Mouse (Mus musculus) G1E (cell line): ENCODE measurements around the gene Dhx8. TPM values are rescaled to one million over a fixed set of nuclear protein-coding genes. Genes with fewer than 3 reads are reported as not detected.

Experiments used
- ATAC-seq: 2 replicates; pipeline ENCODE4 v1.8.0; 2016; ENCODE audit warnings: mild to moderate bottlenecking; ENCODE audit not compliant: insufficient number of reproducible peaks, poor library complexity, low FRiP score, severe bottlenecking; ENCODE audit errors: extremely low read depth
- DNase-seq: peaks from one replicate; pipeline ENCODE4 v3.0.0; 2012; ENCODE audit warnings: low spot score
- H3K27me3 ChIP-seq: 2 replicates; pipeline ENCODE4 v1.6.1; 2012; ENCODE audit warnings: mild to moderate bottlenecking, low read length, inconsistent platforms; ENCODE audit not compliant: insufficient read depth
- H3K36me3 ChIP-seq: replicated peaks from 2 replicates; pipeline ENCODE3; 2012; ENCODE audit warnings: mild to moderate bottlenecking, inconsistent platforms
- H3K4me1 ChIP-seq: 2 replicates; pipeline ENCODE4 v1.6.1; 2012; ENCODE audit warnings: low read depth, low read length, inconsistent platforms, mixed read lengths; ENCODE audit not compliant: insufficient read depth
- H3K4me3 ChIP-seq: 2 replicates; pipeline ENCODE4 v1.5.1; 2012; ENCODE audit warnings: low read depth, mild to moderate bottlenecking, inconsistent platforms, low read length, moderate library complexity, mixed read lengths
- H3K9me3 ChIP-seq: replicated peaks from 2 replicates; pipeline ENCODE4 v1.6.1; 2012; ENCODE audit warnings: inconsistent platforms
- CTCF ChIP-seq: IDR thresholded peaks from 2 replicates; pipeline ENCODE4 v1.5.1; 2012; ENCODE audit warnings: low read depth, low read length, inconsistent platforms, mixed read lengths
- GATA1 ChIP-seq: IDR thresholded peaks from 2 replicates; pipeline ENCODE4 v1.6.1; 2012; ENCODE audit warnings: borderline replicate concordance, low read length, inconsistent platforms, mixed read lengths
- GATA2 ChIP-seq: IDR thresholded peaks from 2 replicates; pipeline ENCODE4 v1.6.1; 2012; ENCODE audit warnings: low read depth, low read length, inconsistent platforms, borderline replicate concordance
- POLR2AphosphoS5 ChIP-seq: IDR thresholded peaks from 2 replicates; pipeline ENCODE4 v1.6.1; 2012; ENCODE audit warnings: low read depth, low read length, inconsistent platforms; ENCODE audit not compliant: insufficient replicate concordance
- TAL1 ChIP-seq: conservative IDR thresholded peaks from 2 replicates; pipeline ENCODE4 v1.6.1; 2012; ENCODE audit warnings: low read depth, low read length, inconsistent platforms, mixed read lengths
- polyA plus RNA-seq: library from polyadenylated mRNA; stranded (reverse); fragments of >175 nt; gene quantifications from 2 replicates; pipeline ENCODE4 v1.2.3, GENCODE M21; 2012
- total RNA-seq, 2 experiments: library from RNA; stranded (forward) in 1 of 2; stranded (reverse) in 1 of 2; fragments of 200-1000 nt in 1 of 2; fragments of >200 nt in 1 of 2; fragmentation: Nextera tagmentation in 1 of 2; gene quantifications; 2 replicates each; pipeline ENCODE4 v1.2.3; 2014 to 2017

The Dhx8 gene
- total and polyA plus RNA-seq, 3 experiments: 14.8 to 46.2 (median 30.9) TPM

GRCm38 (mm10) chr11:101798083-101798482 is 65.4 kb downstream of the Dhx8 start:
- no peak overlapping the region for H3K4me3 ChIP-seq
- 0 out of 2 replicates have a peak, but pooled peaks cover 2% of the 10 kb centered on the region for H3K27me3 ChIP-seq
- DNase-seq: no peak
- TF ChIP-seq POLR2AphosphoS5 (no peak), TAL1 (no peak), CTCF (no peak), GATA1 (no peak), GATA2 (no peak)
- H3K4me1 ChIP-seq: no peaks in the 10 kb centered on the region
- no peaks in the 10 kb centered on the region for H3K9me3 ChIP-seq
- no peak for ATAC-seq
- no peaks in the 10 kb centered on the region for H3K36me3 ChIP-seq

GRCm38 (mm10) chr11:101801386-101801785 is 68.7 kb downstream of the Dhx8 start:
- DNase-seq: no peak
- Histone ChIP-seq H3K9me3 (no peaks in the 10 kb centered on the region), H3K27me3 (0 out of 2 replicates have a peak, but pooled peaks cover 2% of the 10 kb centered on the region), H3K4me3 (no peak overlapping the region), H3K4me1 (no peaks in the 10 kb centered on the region), H3K36me3 (no peaks in the 10 kb centered on the region)
- no peak for TF ChIP-seq GATA1
- TF ChIP-seq CTCF: no peak
- TF ChIP-seq GATA2: no peak
- TF ChIP-seq POLR2AphosphoS5: no peak
- TF ChIP-seq TAL1: no peak
- ATAC-seq: no peak

GRCm38 (mm10) chr11:101805113-101805704 is 72.5 kb downstream of the Dhx8 start:
- DNase-seq (no peak), ATAC-seq (no peak)
- TF ChIP-seq GATA2: no peak
- TF ChIP-seq CTCF: no peak
- no peak for TF ChIP-seq GATA1
- TF ChIP-seq POLR2AphosphoS5: no peak
- no peak for TF ChIP-seq TAL1
- Histone ChIP-seq H3K27me3 (peaks cover 11% of the 10 kb centered on the region), H3K4me1 (no peaks in the 10 kb centered on the region), H3K4me3 (no peak overlapping the region), H3K9me3 (no peaks in the 10 kb centered on the region), H3K36me3 (no peaks in the 10 kb centered on the region)

GRCm38 (mm10) chr11:101806741-101807140 is 74.0 kb downstream of the Dhx8 start:
- ATAC-seq (no peak), DNase-seq (no peak)
- H3K4me3 ChIP-seq: no peak overlapping the region
- no peaks in the 10 kb centered on the region for H3K4me1 ChIP-seq
- no peaks in the 10 kb centered on the region for H3K36me3 ChIP-seq
- H3K9me3 ChIP-seq: no peaks in the 10 kb centered on the region
- H3K27me3 ChIP-seq: peaks cover 14% of the 10 kb centered on the region
- TF ChIP-seq POLR2AphosphoS5 (no peak), TAL1 (no peak), GATA1 (no peak), CTCF (no peak), GATA2 (no peak)

GRCm38 (mm10) chr11:101807266-101807665 is 74.5 kb downstream of the Dhx8 start:
- no peaks in the 10 kb centered on the region for H3K9me3 ChIP-seq
- TF ChIP-seq POLR2AphosphoS5 (no peak), GATA2 (no peak), GATA1 (no peak), TAL1 (no peak), CTCF (no peak)
- no peak overlapping the region for H3K4me3 ChIP-seq
- DNase-seq (no peak), ATAC-seq (no peak)
- no peaks in the 10 kb centered on the region for H3K4me1 ChIP-seq
- H3K36me3 ChIP-seq: no peaks in the 10 kb centered on the region
- H3K27me3 ChIP-seq: peaks cover 14% of the 10 kb centered on the region

GRCm38 (mm10) chr11:101809060-101809828 is 76.5 kb downstream of the Dhx8 start:
- TF ChIP-seq POLR2AphosphoS5 (no peak), CTCF (no peak), GATA2 (no peak), GATA1 (no peak), TAL1 (no peak)
- ATAC-seq: no peak
- no peaks in the 10 kb centered on the region for H3K9me3 ChIP-seq
- H3K4me3 ChIP-seq: no peak overlapping the region
- H3K4me1 ChIP-seq: no peaks in the 10 kb centered on the region
- DNase-seq: no peak
- peaks cover 17% of the 10 kb centered on the region for H3K27me3 ChIP-seq
- H3K36me3 ChIP-seq: no peaks in the 10 kb centered on the region
